Mouse (Mus musculus): ENCODE results near the gene Aaed1.

The Aaed1 gene

DNA sequence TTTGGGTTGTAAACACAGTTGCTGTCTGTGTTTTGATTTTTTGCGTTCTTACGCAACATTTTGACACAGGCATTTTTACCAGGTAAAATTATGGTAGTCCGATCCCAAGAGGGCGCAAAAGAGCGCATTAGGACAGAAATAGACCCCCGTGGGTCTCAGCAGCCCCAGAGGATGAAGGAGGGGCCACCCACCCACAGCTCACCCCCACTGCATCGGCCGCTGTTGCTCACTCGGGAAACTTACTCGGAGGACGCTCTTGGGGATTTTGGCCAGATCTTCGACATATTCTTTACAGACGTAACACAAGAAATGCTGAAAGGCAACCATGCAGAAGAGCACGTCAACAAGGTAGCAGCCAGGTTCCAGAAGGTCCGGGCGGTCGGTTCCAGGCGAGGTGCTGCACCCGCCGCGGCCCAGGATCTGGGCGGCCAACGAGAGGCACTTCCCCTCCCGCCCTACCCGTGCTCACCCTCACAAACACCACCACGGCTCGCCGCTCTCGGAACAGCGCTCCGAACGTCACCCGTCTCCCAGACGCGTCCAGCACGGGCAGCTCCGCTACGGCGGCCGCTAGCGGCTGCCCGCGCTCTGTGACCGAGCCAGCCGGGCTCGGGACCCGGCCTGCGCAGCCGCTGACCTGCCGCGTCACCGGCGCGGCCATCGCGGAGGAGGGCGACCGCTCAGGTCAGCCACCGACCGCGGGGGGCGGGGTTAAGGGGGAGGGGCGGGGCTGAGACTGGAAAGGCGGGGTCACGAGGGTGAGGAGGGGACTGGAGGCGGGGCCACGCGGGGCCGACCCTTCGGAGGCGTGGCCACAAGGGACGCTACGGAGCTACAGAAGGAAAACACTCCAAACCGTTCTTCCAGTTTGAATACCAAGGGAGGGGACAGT lies at the start of gene Aaed1:
TSS of gene Aaed1 (minus strand) at position 687 of the 892 bp plus-strand sequence.
- DNase-seq (ENCODE audit: low spot score) = peak; percentile 94

DNA sequence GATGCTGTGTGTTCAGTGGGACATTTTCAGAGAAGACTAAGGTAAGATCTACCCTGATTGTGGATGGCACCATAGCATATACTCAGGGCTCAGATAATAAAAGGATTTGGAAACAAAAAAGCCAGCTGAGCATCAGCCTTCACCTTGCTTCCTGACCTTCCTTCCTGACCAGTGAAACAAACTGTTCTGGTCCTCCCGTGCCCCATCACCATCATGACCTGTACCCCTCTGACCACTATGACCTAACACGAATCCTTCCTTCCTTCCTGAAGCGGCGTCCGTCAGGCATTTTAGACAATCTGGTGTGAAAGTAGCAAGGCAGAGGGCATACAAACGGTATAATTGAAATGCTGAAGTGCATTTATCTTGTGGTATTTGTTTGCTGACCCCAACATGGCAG lies 49.6 kb upstream of the Aaed1 start:
- DNase-seq (ENCODE audit: low spot score) = no peak

- no peak for DNase-seq (ENCODE audit: low spot score)
Observed at GRCm38 (mm10) chr13:64361020-64361419, 48.5 kb upstream of the Aaed1 start.

DNA sequence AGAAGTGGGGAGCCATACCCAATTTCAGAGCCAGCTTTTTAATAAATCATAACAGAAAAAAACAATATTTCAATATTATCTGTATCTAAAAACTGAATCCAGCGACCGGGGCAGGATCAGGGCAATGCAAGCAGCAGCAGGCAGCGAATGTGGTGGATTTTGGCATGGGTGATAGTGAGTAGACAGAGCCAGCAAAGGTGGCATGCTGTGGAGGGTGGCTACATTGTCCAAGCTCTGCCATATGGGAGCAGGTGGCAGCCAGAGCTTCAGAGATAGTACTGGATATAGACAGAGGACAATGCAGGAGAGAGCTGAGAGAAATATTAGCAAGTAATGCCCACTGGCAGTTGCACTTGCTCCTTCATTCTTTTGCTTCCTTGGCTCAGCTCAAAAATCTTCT lies 47.2 kb upstream of the Aaed1 start:
- no peak for DNase-seq (ENCODE audit: low spot score)

GRCm38 (mm10) chr13:64358476-64358875 lies 46.0 kb upstream of the Aaed1 start:
- DNase-seq (ENCODE audit: low spot score) = no peak

DNA sequence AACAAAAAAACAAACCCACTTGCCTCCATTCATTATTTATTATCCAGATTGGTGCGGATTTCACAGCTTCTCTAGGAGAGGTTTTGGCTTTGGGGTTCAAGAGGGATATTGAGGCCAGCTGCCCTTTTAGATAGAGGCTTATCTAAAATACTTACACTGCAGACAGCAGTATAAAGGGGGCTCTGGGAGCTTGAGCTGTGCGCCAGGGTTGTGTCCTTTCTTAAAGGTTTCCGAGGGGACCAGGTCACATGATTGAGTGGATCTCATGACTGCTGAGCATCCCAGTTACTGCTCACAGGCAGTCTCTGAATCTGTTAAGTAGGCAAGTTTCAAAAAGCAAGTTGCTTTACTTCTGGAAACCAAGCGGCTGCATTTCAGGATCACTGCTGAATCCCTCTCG lies 44.9 kb upstream of the Aaed1 start:
- no peak for DNase-seq (ENCODE audit: low spot score)

GRCm38 (mm10) chr13:64349474-64349873 lies 37.0 kb upstream of the Aaed1 start:
- DNase-seq (ENCODE audit: low spot score) = no peak

DNA sequence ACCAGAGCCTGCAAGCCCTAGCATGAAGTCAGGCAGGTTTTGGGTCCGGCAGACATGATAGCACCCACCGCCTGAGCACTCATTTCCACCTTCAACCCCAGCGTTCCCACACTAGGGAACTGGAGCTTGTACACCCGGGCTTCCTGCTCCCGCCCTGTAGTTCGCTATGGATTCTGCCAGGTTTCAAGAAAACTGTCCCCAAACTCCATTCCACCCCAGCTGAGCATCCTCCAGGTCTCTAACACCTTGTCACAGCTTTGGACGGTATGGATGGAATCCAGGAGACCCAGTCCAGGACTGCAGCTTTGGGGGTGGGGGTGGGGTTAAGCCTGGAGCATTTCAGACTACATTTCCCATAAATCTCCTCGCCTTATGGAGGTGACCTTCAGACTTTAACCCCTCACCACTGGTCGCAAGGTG lies 31.6 kb upstream of the Aaed1 start:
- peak; percentile 61 for DNase-seq (ENCODE audit: low spot score)

DNA sequence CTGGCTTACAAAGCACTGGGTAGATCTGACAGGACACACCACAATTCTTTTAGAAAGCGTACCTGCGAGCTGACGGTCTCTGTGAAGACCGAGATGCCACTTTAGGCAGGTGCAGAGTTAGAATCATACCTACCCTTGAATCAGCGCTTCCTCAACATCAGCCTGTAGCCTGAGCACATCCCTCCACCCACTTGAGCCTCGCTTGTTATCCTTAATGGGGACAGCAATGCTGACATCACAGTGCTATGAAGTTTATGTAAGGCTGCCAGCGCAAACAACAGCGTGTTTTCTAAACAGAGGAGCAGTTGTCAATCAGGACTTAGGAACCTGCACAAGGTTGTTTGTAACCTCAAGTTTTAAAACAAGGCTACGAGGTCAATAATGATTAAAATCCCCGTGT lies 31.1 kb upstream of the Aaed1 start:
- peak; percentile 32 for DNase-seq (ENCODE audit: low spot score)

DNA sequence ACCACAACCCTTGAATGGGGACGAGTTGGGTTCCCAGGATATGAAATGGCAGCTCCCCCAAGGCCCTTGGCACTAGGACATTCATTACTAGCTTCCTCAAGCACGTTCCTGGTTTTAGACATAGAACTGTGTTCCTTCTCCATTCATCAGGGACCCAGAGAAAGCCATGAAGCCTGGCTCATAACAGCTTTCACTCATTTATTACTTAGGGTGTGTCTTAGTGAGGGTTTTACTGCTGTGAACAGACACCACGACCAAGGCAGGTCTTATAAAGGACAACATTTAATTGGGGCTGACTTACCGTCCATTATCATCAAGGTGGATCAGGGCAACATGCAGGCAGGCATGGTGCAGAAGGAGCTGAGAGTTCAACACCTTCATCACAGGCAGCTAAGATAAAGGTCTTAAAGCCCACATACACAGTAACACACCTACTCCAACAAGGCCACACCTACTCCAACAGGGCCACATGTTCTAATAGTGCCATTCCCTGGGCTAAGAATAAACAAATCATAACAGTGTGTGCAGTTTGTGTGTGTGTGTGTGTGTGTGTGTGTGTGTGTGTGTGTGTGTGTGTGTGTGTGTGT lies 23.1 kb upstream of the Aaed1 start:
- no peak for DNase-seq (ENCODE audit: low spot score)

DNA sequence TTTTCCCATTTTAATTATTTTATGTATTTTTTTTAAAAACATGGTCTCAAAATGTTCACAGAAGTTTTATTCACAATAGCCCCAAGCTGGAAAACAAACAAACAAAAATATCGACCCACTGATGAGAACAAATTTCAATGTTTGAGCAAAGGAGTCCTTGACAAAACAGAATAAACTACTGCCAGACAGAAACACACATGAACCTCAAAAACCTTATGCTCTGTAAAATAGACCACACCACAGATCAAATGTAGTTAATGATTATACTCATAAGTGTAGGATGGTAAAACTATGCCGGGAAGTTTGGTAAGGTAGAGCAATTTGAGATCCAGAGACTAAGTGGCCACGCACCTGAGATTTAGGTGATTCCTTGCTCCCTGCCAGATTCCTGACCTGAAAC lies 20.6 kb upstream of the Aaed1 start:
- no peak for DNase-seq (ENCODE audit: low spot score)

DNA sequence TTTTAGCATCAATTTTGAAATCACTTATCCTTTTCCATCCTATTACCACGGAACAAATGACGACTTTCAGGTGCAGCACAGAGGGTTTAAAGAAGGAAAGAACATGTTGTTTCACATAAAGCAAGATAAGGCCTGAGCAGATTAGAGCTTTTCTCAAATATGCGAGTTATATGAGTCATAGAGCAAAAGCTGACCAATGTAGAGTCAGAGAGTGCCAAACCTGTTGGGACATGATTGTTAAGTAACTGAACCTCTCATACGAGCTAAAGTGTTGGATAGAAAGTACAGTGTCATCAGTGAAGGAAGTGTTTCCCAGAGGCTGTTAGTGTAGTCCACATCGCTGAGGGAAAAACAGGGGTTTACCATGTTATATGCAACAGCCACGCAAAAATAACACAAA lies 19.8 kb upstream of the Aaed1 start:
- no peak for DNase-seq (ENCODE audit: low spot score)

GRCm38 (mm10) chr13:64322561-64323281 lies 10.2 kb upstream of the Aaed1 start:
- no peak for DNase-seq (ENCODE audit: low spot score)

- DNase-seq (ENCODE audit: low spot score) = no peak
Observed at GRCm38 (mm10) chr13:64320334-64320733, 7.8 kb upstream of the Aaed1 start.

GRCm38 (mm10) chr13:64319782-64320181 lies 7.3 kb upstream of the Aaed1 start:
- no peak for DNase-seq (ENCODE audit: low spot score)

GRCm38 (mm10) chr13:64318355-64318754 lies 5.8 kb upstream of the Aaed1 start:
- no peak for DNase-seq (ENCODE audit: low spot score)

GRCm38 (mm10) chr13:64315483-64316050 lies 3.1 kb upstream of the Aaed1 start:
- peak; percentile 90 for DNase-seq (ENCODE audit: low spot score)

GRCm38 (mm10) chr13:64314041-64314440 lies 1.5 kb upstream of the Aaed1 start:
- DNase-seq (ENCODE audit: low spot score) = no peak

DNA sequence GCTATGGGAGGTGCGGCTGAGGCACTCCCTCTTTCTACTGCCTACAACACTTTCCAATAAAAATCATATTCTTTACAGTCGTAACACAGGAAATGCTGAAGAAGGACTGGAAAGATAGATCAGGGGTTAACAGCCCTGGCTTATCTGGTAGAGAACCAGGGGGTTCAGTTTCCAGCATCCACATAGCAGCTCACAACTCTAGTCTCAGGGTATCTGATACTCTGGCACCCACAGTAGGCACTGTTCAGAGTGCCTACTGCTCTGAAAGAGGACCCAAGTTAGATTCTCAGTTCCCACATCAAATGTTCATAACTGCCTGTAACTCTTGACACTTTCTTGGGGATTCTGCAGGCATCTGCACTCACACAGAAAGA lies 393 bp upstream of the Aaed1 start:
- DNase-seq (ENCODE audit: low spot score) = no peak

DNA sequence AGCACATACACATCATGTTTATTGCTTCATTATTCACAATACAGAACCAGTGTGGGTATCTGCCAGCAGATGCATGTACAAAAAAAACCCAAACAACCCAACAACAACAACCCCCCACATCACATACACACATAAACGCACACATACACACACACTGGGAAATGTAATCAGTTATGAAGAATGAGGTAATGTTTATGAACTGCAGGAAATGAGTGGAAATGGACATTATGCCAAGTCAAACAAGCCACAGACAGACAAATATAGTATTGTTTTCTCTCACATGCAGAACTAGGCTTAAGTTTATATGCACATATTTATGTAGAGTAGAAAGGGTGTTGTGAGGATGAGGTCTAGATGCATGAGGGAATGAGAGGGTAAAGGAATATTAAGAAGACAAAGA lies 1.2 kb downstream of the Aaed1 start:
- DNase-seq (ENCODE audit: low spot score) = no peak

DNA sequence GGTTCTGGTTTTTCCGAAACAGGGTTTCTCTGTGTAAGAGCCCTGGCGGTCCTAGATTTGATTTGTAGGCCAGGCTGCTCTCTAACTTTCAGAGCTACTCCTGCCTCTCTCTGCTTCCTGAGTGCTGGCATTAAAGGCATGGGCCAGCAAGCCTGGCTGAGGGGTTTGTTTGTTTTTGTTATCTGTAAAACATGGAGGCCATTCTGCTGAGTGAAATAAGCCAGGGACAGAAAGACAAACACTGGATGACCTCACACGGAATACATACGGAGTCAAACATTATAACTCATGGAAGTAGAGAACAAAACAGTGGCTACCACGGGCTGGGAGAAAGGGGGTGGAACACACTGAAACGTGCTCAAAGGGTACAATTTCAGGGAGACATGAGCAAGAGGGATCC lies 1.9 kb downstream of the Aaed1 start:
- DNase-seq (ENCODE audit: low spot score) = no peak

GRCm38 (mm10) chr13:64309842-64310241 lies 2.7 kb downstream of the Aaed1 start:
- no peak for DNase-seq (ENCODE audit: low spot score)

- DNase-seq (ENCODE audit: low spot score) = no peak
Observed at GRCm38 (mm10) chr13:64309036-64309435, 3.5 kb downstream of the Aaed1 start.
